Mouse (Mus musculus) intestine, embryonic 16.5 days (tissue): ENCODE data around the gene Sema4b. TPM values are rescaled to one million over a fixed set of nuclear protein-coding genes. Genes with fewer than 3 reads are reported as not detected.
A peak's percentile ranks its signal among the peaks of the same experiment; 100 is the strongest.

Experiments used
- ATAC-seq: fragments of 200-750 bp; cut with Nextera tagmentation; 2 replicates; pipeline ENCODE4 v1.8.0; 2017; ENCODE audit warnings: moderate TSS enrichment, moderate library complexity
- H3K27ac ChIP-seq: fragments of 300-500 bp; sonication (generic); 2 replicates; pipeline ENCODE4 v1.5.1; 2014; ENCODE audit warnings: mild to moderate bottlenecking, low read length
- H3K27me3 ChIP-seq: fragments of 300-500 bp; sonication (generic); replicated peaks from 2 replicates; pipeline ENCODE4 v1.6.1; 2014; ENCODE audit warnings: low read length, control low read depth, mixed read lengths; ENCODE audit not compliant: control insufficient read depth, insufficient read depth
- H3K36me3 ChIP-seq: fragments of 300-500 bp; sonication (generic); 2 replicates; pipeline ENCODE4 v1.6.1; 2014; ENCODE audit warnings: low read length, control low read depth; ENCODE audit not compliant: control insufficient read depth, insufficient read depth
- H3K4me1 ChIP-seq: fragments of 300-500 bp; sonication (generic); 2 replicates; pipeline ENCODE4 v1.6.1; 2014; ENCODE audit warnings: low read length, control low read depth, mixed read lengths; ENCODE audit not compliant: control insufficient read depth, insufficient read depth
- H3K4me2 ChIP-seq: fragments of 300-500 bp; sonication (generic); 2 replicates; pipeline ENCODE4 v1.6.1; 2014; ENCODE audit warnings: low read depth, low read length, control low read depth
- H3K4me3 ChIP-seq: fragments of 300-500 bp; sonication (generic); 2 replicates; pipeline ENCODE4 v1.5.1; 2014; ENCODE audit warnings: mild to moderate bottlenecking, low read length
- H3K9ac ChIP-seq: fragments of 300-500 bp; sonication (generic); 2 replicates; pipeline ENCODE4 v1.6.1; 2014; ENCODE audit warnings: low read depth, low read length
- H3K9me3 ChIP-seq: fragments of 300-500 bp; sonication (generic); 2 replicates; pipeline ENCODE4 v1.6.1; 2016; ENCODE audit warnings: low read length, control low read depth; ENCODE audit not compliant: control insufficient read depth
- WGBS: fragments of 180-500 bp; shearing (Covaris S2); extraction: QIAGEN DNeasy Blood & Tissue Kit; methylation state at CpG from one replicate; pipeline ENCODE4 v1.1.7; 2014; 5-methylcytosine and 5-hydroxymethylcytosine counted together
- polyA plus RNA-seq: library from polyadenylated mRNA; unstranded; fragments of >200 nt; fragmentation: Nextera tagmentation; extraction: Ambion mirVana; gene quantifications from 2 replicates; pipeline ENCODE4 v1.2.1, GENCODE M21; 2015

Gene Sema4b
- polyA plus RNA-seq, 1 experiment from 2014 or later, result 14.9 TPM

DNA sequence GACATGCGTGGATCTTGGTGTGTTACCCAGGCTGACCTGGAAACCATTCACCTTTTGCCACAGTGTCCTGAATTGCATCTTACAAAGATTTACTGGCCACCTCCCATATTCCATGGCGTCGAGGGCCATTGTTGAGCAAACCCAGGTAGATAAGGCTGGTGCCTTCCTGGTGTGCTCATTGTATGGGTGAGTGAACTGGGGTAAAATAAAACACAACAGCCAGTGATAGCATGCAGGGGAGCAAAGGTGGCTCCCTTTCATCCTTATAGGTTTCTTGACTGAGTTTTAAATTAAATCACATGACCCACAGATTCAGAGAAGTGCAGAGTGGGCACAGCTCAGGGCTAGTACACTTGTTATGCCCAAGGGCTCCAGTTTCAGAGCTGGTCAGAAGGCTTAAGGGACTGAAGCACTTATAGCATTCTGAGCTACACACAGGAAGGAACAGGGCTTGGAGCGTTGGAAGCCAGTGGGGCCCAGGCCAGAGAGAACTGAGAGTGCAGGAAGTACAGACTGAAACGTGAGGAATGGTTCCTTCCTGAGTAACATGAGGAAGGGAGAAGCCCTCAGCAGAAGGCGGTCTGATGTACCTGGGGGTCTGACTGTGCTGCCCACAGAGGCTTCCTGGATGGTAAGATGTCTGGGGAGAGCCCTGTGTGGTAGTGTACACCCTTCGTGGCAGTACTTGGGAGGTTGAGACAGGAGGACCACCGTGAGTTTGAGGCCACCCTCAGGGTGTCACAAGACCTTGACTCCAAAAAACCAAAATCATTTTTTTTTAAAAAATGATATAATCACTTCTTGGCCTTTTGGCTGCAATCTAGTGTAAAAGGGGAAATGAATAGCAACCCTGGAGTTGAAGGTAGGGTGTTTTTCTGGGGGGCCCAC, 14.3 kb upstream of the Sema4b start:
- H3K9me3 ChIP-seq, result no peaks in the 10 kb centered on the region
- peak overlapping the region; percentile 79 for H3K27ac ChIP-seq
- H3K9ac ChIP-seq, result 0 out of 2 replicates have a peak overlapping the region, but pooled peaks have one; percentile 1
- 61% methylated on average over 8 of the region's 8 CpGs for WGBS
- peak; percentile 85 for ATAC-seq
- peaks cover 16% of the 10 kb centered on the region for H3K4me1 ChIP-seq
- no peak overlapping the region for H3K4me3 ChIP-seq
- H3K27me3 ChIP-seq, result no peaks in the 10 kb centered on the region
- H3K4me2 ChIP-seq, result no peak overlapping the region
- no peaks in the 10 kb centered on the region for H3K36me3 ChIP-seq

DNA sequence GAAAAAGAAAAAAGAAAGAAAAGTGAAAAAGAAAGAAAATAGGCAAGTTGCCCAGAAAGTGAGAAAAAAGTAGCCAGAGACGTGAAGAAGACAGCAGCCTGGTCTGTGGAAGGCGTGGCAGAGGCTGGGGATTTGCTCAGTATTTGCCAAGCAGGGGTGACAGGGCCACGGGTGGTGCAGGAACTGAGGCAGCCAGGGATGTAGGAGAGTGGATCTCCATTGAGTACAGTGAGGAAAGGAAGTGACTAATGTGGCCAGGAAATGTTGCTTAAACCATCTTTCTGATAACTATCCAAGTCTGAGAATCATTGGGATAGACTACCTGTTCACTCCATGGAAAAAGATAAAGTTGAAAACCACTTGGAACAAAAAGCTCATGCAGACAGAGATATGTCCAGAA, 10.5 kb upstream of the Sema4b start:
- H3K9me3 ChIP-seq, result no peaks in the 10 kb centered on the region
- no peak overlapping the region for H3K9ac ChIP-seq
- 43% methylated on average over 3 of the region's 3 CpGs for WGBS
- no peaks in the 10 kb centered on the region for H3K27me3 ChIP-seq
- H3K4me1 ChIP-seq, result peaks cover 19% of the 10 kb centered on the region
- no peak overlapping the region for H3K4me3 ChIP-seq
- ATAC-seq, result no peak
- no peak overlapping the region for H3K27ac ChIP-seq
- H3K4me2 ChIP-seq, result no peak overlapping the region
- H3K36me3 ChIP-seq, result no peaks in the 10 kb centered on the region

DNA sequence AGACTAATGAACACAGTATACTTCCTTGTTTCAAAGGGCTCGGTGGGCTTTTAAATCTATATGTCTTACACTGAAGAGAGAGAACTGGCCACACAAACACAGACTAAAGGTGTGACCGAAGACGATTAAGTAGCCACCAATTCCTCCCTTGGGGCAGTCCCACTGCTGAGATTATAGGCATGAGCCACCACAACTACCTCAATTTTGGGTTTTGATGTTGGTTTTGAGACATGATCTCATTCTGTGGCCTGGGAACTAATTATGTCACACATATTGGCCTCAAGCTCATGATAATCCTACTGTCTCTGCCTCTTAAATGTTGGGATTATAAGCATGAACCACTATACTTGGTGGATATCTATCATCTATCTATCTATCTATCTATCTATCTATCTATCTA, 9.2 kb upstream of the Sema4b start:
- H3K9ac ChIP-seq, result no peak overlapping the region
- no peak overlapping the region for H3K4me3 ChIP-seq
- no peak overlapping the region for H3K27ac ChIP-seq
- WGBS, result 94% methylated on average over 3 of the region's 3 CpGs
- no peak overlapping the region for H3K4me2 ChIP-seq
- peaks cover 6% of the 10 kb centered on the region for H3K4me1 ChIP-seq
- H3K36me3 ChIP-seq, result no peaks in the 10 kb centered on the region
- H3K27me3 ChIP-seq, result no peaks in the 10 kb centered on the region
- no peak for ATAC-seq
- H3K9me3 ChIP-seq, result no peaks in the 10 kb centered on the region

DNA sequence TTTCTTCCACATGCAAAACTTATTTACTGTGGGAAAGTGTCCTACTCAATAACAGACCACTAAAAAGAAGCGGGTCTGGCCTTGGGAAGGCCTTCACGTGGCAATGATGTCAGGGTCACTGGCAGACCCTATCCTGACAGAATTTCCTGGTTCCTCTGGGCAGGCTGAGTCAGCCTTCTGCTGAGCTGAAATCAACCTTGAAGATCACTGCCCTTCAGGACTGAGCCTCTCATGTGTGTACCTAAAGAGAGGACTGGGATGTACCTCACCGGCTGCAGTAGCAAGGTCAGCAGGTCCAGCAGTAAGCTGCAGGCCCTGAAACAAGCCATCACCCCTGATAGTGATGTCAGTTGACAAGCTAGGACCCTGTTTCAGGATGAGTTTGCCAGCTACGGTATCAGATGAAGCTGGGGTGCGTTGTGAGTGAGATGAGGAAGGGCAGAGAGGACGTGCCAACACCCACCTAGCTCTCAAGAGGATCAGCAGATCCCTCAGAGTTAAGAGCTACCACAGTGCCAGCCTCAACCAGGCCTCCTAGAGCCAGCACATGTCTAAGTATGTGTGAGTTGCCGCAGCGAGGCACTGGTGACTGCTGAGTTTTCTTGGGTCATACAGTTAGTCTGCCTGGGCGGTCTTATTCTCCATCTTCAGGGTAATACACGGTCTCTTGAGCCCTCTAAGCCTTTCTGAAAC, 8.5 kb upstream of the Sema4b start:
- H3K4me2 ChIP-seq, result no peak overlapping the region
- WGBS, result 89% methylated on average over 10 of the region's 10 CpGs
- H3K4me1 ChIP-seq, result 0 out of 2 replicates have a peak, but pooled peaks cover 5% of the 10 kb centered on the region
- H3K27me3 ChIP-seq, result no peaks in the 10 kb centered on the region
- no peak for ATAC-seq
- no peaks in the 10 kb centered on the region for H3K9me3 ChIP-seq
- no peaks in the 10 kb centered on the region for H3K36me3 ChIP-seq
- H3K27ac ChIP-seq, result no peak overlapping the region
- no peak overlapping the region for H3K4me3 ChIP-seq
- H3K9ac ChIP-seq, result no peak overlapping the region

DNA sequence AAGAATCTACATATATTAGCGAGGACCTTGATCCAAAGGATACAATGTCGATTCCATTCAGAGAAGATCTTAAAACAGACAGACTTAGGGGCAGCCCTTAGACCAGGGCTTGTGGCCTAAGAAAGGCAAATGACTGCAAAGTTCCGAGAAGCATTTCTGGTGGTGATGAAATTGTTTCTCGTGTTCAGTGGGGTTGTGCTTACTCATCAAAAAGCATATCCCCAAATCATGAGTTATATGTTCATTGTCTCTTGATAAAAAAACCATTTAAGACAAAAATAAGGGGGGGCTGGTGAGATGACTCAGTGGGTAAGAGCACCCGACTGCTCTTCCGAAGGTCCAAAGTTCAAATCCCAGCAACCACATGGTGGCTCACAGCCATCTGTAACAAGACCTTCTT, 7.3 kb upstream of the Sema4b start:
- H3K4me2 ChIP-seq, result no peak overlapping the region
- no peak for ATAC-seq
- H3K4me1 ChIP-seq, result 0 out of 2 replicates have a peak, but pooled peaks cover 5% of the 10 kb centered on the region
- no peak overlapping the region for H3K9ac ChIP-seq
- no peak overlapping the region for H3K4me3 ChIP-seq
- 86% methylated on average over 6 of the region's 6 CpGs for WGBS
- H3K27me3 ChIP-seq, result no peaks in the 10 kb centered on the region
- no peaks in the 10 kb centered on the region for H3K36me3 ChIP-seq
- no peaks in the 10 kb centered on the region for H3K9me3 ChIP-seq
- H3K27ac ChIP-seq, result no peak overlapping the region

DNA sequence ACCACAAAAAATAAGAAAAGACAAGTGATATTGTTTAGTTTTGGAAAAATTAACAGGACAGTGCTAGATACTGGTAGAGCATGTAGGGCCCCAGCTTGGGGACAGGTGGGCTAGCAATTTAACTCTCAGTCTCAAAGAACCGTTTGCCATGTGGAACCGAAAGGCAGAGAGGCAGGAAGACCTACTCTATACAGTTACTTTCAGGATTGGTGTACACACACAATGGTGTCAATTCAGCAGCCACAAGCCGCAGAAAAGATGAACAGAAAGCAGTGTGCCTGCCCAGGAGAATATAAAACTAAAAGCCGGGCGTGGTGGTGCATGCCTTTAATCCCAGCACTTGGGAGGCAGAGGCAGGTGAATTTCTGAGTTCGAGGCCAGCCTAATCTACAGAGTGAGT, 6.9 kb upstream of the Sema4b start:
- ATAC-seq, result no peak
- Histone ChIP-seq H3K27ac (no peak overlapping the region), H3K4me2 (no peak overlapping the region), H3K9me3 (no peaks in the 10 kb centered on the region), H3K4me3 (no peak overlapping the region), H3K36me3 (no peaks in the 10 kb centered on the region), H3K4me1 (peaks cover 7% of the 10 kb centered on the region; the same call in 1 of the 2 replicates), H3K9ac (no peak overlapping the region), H3K27me3 (no peaks in the 10 kb centered on the region)
- 81% methylated on average over 6 of the region's 6 CpGs for WGBS

DNA sequence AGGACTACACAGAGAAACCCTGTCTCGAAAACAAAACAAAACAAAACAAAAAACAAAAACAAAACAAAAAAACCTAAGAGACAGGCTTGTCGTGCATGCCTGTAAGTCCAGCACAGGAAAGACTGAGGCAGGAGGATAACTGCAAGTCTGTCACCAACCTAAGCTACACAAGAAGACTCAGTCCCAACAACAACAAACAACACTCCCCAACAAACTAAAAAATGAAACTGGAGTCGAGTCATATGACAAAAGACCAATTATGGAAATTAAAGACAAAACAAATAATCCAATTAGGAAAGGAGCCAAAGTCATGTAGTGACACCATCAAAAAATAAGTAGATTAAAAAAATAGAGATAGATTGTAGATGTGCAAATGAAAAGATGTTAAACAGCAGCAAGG, 6.4 kb upstream of the Sema4b start:
- Histone ChIP-seq H3K9ac (no peak overlapping the region), H3K9me3 (no peaks in the 10 kb centered on the region), H3K27me3 (no peaks in the 10 kb centered on the region), H3K4me1 (peaks cover 12% of the 10 kb centered on the region; the same call in 1 of the 2 replicates), H3K4me2 (no peak overlapping the region), H3K36me3 (no peaks in the 10 kb centered on the region), H3K27ac (no peak overlapping the region), H3K4me3 (no peak overlapping the region)
- ATAC-seq, result no peak
- 80% methylated on average over 3 of the region's 3 CpGs for WGBS

DNA sequence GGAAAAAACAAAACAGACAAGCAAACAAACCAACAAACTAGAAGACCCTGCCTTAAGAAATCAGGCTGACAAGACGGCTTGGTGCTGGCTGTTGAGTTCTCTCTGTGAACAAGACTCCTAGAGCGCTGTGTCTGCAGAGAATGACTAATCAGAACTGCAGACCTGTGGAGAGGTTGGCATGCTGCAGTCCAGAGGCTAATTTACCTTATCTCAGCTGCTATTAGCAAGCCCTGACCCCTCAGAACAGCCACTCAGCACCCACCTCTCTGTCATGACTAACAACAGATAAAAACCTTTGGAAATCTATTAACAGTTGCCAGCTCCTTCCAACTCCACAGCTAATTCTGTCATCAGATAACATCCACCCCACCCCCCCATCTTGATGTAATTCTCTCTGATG, 5.6 kb upstream of the Sema4b start:
- no peaks in the 10 kb centered on the region for H3K9me3 ChIP-seq
- H3K27ac ChIP-seq, result peak overlapping the region; percentile 44; the same call in 1 of the 2 replicates
- peak; percentile 82 for ATAC-seq
- H3K4me2 ChIP-seq, result no peak overlapping the region
- no peaks in the 10 kb centered on the region for H3K27me3 ChIP-seq
- H3K36me3 ChIP-seq, result no peaks in the 10 kb centered on the region
- 48% methylated on average over 2 of the region's 2 CpGs for WGBS
- no peak overlapping the region for H3K9ac ChIP-seq
- H3K4me1 ChIP-seq, result peaks cover 16% of the 10 kb centered on the region; the same call in 1 of the 2 replicates
- no peak overlapping the region for H3K4me3 ChIP-seq

DNA sequence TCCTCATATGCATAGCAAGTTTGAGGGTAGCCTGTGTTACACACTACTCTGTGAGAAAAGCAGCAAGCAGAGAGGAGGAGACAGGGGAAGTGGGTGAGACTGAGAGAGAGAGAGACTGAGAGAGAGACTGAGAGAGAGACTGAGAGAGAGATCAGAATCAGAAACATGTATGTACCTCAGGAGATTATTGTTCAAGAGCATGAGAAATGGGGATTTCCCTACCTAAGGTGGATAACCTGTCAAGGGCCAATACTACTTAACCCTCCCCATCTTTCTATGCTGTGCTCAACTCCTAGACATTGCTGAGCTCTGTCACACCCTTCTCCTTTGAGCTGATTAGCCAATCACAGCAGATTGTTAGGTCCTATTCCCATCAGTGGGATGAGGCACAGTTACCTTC, 4.5 kb upstream of the Sema4b start:
- H3K9me3 ChIP-seq, result no peaks in the 10 kb centered on the region
- no peaks in the 10 kb centered on the region for H3K36me3 ChIP-seq
- no peak overlapping the region for H3K9ac ChIP-seq
- H3K4me3 ChIP-seq, result no peak overlapping the region
- H3K4me2 ChIP-seq, result no peak overlapping the region
- H3K27ac ChIP-seq, result no peak overlapping the region
- peaks cover 19% of the 10 kb centered on the region; the same call in 1 of the 2 replicates for H3K4me1 ChIP-seq
- no peak for ATAC-seq
- H3K27me3 ChIP-seq, result no peaks in the 10 kb centered on the region
